Mouse (Mus musculus) bone marrow macrophage, adult 2 months (primary cell): ENCODE data around the gene Sun2.

ENCODE experiments used
- CTCF ChIP-seq: IDR thresholded peaks from 2 replicates; pipeline ENCODE4 v1.5.1; 2012; ENCODE audit warnings: low read depth, mild to moderate bottlenecking, low read length, moderate library complexity
- POLR2A ChIP-seq: IDR thresholded peaks from 2 replicates; pipeline ENCODE4 v1.6.1; 2012; ENCODE audit warnings: mild to moderate bottlenecking, low read depth, low read length, borderline replicate concordance

- no peak for TF ChIP-seq CTCF
- TF ChIP-seq POLR2A = no peak
Observed at GRCm38 (mm10) chr15:79734311-79734710, 8.0 kb downstream of the Sun2 start.
